Mouse (Mus musculus): ENCODE measurements around the gene Nol9. TPM values are rescaled to one million over a fixed set of nuclear protein-coding genes. Genes with fewer than 3 reads are reported as not detected.

Gene Nol9
- polyA plus RNA-seq, 1 experiment: 7.7 TPM

- Histone ChIP-seq H3K4me3 (replicated peaks) (peak overlapping the region; percentile 93), H3K27me3 (replicated peaks) (peaks cover 60% of the 10 kb centered on the region), H3K36me3 (replicated peaks; ENCODE audit: low read length) (no peaks in the 10 kb centered on the region), H3K9me3 (peaks cover 5% of the 10 kb centered on the region; the same call in 1 of the 2 replicates), H3K4me1 (peaks cover 36% of the 10 kb centered on the region)
- no peak for TF ChIP-seq FLI1 (IDR thresholded peaks at IDR 0.05; ENCODE audit: low read length)
- no peak for TF ChIP-seq GATA1 (IDR thresholded peaks at IDR 0.05; ENCODE audit: borderline replicate concordance, low read length)
Observed at GRCm38 (mm10) chr4:152086505-152087210, 47.5 kb downstream of the Nol9 start.

- Histone ChIP-seq H3K36me3 (replicated peaks; ENCODE audit: low read length) (no peaks in the 10 kb centered on the region), H3K27me3 (replicated peaks) (peaks cover 63% of the 10 kb centered on the region), H3K4me3 (replicated peaks) (peak overlapping the region; percentile 93), H3K9me3 (peaks cover 5% of the 10 kb centered on the region; the same call in 1 of the 2 replicates), H3K4me1 (peaks cover 40% of the 10 kb centered on the region)
- TF ChIP-seq GATA1 (IDR thresholded peaks at IDR 0.05; ENCODE audit: borderline replicate concordance, low read length) (no peak), FLI1 (IDR thresholded peaks at IDR 0.05; ENCODE audit: low read length) (no peak)
Observed at GRCm38 (mm10) chr4:152087211-152088081, 48.3 kb downstream of the Nol9 start.

- Histone ChIP-seq H3K27me3 (replicated peaks) (peaks cover 65% of the 10 kb centered on the region), H3K4me3 (replicated peaks) (peak overlapping the region; percentile 1), H3K9me3 (peaks cover 5% of the 10 kb centered on the region; the same call in 1 of the 2 replicates), H3K36me3 (replicated peaks; ENCODE audit: low read length) (no peaks in the 10 kb centered on the region), H3K4me1 (peaks cover 47% of the 10 kb centered on the region)
- TF ChIP-seq FLI1 (IDR thresholded peaks at IDR 0.05; ENCODE audit: low read length) (no peak), GATA1 (IDR thresholded peaks at IDR 0.05; ENCODE audit: borderline replicate concordance, low read length) (no peak)
Observed at GRCm38 (mm10) chr4:152088133-152088532, 49.0 kb downstream of the Nol9 start.

GRCm38 (mm10) chr4:152088556-152089120, 49.5 kb downstream of the Nol9 start:
- H3K4me3 ChIP-seq (replicated peaks): no peak overlapping the region
- peaks cover 5% of the 10 kb centered on the region; the same call in 1 of the 2 replicates for H3K9me3 ChIP-seq
- H3K4me1 ChIP-seq: peaks cover 50% of the 10 kb centered on the region
- H3K27me3 ChIP-seq (replicated peaks): peaks cover 61% of the 10 kb centered on the region
- no peaks in the 10 kb centered on the region for H3K36me3 ChIP-seq (replicated peaks; ENCODE audit: low read length)
- no peak for TF ChIP-seq GATA1 (IDR thresholded peaks at IDR 0.05; ENCODE audit: borderline replicate concordance, low read length)
- TF ChIP-seq FLI1 (IDR thresholded peaks at IDR 0.05; ENCODE audit: low read length): no peak

GRCm38 (mm10) chr4:152090191-152090590, 51.1 kb downstream of the Nol9 start:
- Histone ChIP-seq H3K27me3 (replicated peaks) (peaks cover 46% of the 10 kb centered on the region), H3K4me1 (peaks cover 53% of the 10 kb centered on the region), H3K36me3 (replicated peaks; ENCODE audit: low read length) (no peaks in the 10 kb centered on the region), H3K4me3 (replicated peaks) (no peak overlapping the region), H3K9me3 (peaks cover 5% of the 10 kb centered on the region; the same call in 1 of the 2 replicates)
- TF ChIP-seq FLI1 (IDR thresholded peaks at IDR 0.05; ENCODE audit: low read length) (no peak), GATA1 (IDR thresholded peaks at IDR 0.05; ENCODE audit: borderline replicate concordance, low read length) (no peak)

GRCm38 (mm10) chr4:152092751-152093293, 53.7 kb downstream of the Nol9 start:
- Histone ChIP-seq H3K27me3 (replicated peaks) (peaks cover 30% of the 10 kb centered on the region), H3K4me1 (peaks cover 58% of the 10 kb centered on the region), H3K36me3 (replicated peaks; ENCODE audit: low read length) (no peaks in the 10 kb centered on the region), H3K9me3 (no peaks in the 10 kb centered on the region), H3K4me3 (replicated peaks) (peak overlapping the region; percentile 7)
- no peak for TF ChIP-seq FLI1 (IDR thresholded peaks at IDR 0.05; ENCODE audit: low read length)

GRCm38 (mm10) chr4:152094233-152094632, 55.1 kb downstream of the Nol9 start:
- H3K27me3 ChIP-seq (replicated peaks): peaks cover 25% of the 10 kb centered on the region
- peaks cover 51% of the 10 kb centered on the region for H3K4me1 ChIP-seq
- no peaks in the 10 kb centered on the region for H3K36me3 ChIP-seq (replicated peaks; ENCODE audit: low read length)
- TF ChIP-seq FLI1 (IDR thresholded peaks at IDR 0.05; ENCODE audit: low read length) (no peak), GATA1 (IDR thresholded peaks at IDR 0.05; ENCODE audit: borderline replicate concordance, low read length) (no peak)
- H3K9me3 ChIP-seq: no peaks in the 10 kb centered on the region
- H3K4me3 ChIP-seq (replicated peaks): no peak overlapping the region

- Histone ChIP-seq H3K4me3 (replicated peaks) (peak overlapping the region; percentile 16), H3K4me1 (peaks cover 55% of the 10 kb centered on the region)
Observed at GRCm38 (mm10) chr4:152095937-152096910, 57.1 kb downstream of the Nol9 start.

More at GRCm38 (mm10) chr4:152095937-152096910, 57.1 kb downstream of the Nol9 start:
- H3K36me3 ChIP-seq (replicated peaks; ENCODE audit: low read length): no peaks in the 10 kb centered on the region
- H3K9me3 ChIP-seq: no peaks in the 10 kb centered on the region
- TF ChIP-seq FLI1 (IDR thresholded peaks at IDR 0.05; ENCODE audit: low read length) (no peak), GATA1 (IDR thresholded peaks at IDR 0.05; ENCODE audit: borderline replicate concordance, low read length) (no peak)
- H3K27me3 ChIP-seq (replicated peaks): peaks cover 24% of the 10 kb centered on the region

Data from megakaryocyte, embryonic 14.5 days (primary cell).